Mouse (Mus musculus) midbrain, embryonic 14.5 days (tissue): ENCODE data around the gene Gm21969. TPM values are rescaled to one million over a fixed set of nuclear protein-coding genes. Genes with fewer than 3 reads are reported as not detected.

ENCODE experiments used
- ATAC-seq: fragments of 200-750 bp; cut with Nextera tagmentation; 2 replicates; pipeline ENCODE4 v1.8.0; 2017; ENCODE audit warnings: moderate number of reproducible peaks, moderate library complexity; ENCODE audit not compliant: low FRiP score, low TSS enrichment
- DNase-seq: peaks from one replicate; pipeline ENCODE4 v3.0.0-alpha.2; 2015
- H3K27ac ChIP-seq: fragments of 300-500 bp; sonication (generic); replicated peaks from 2 replicates; pipeline ENCODE4 v1.5.1; 2014; ENCODE audit warnings: mild to moderate bottlenecking, low read depth, low read length, moderate library complexity
- H3K27me3 ChIP-seq: fragments of 300-500 bp; sonication (generic); 2 replicates; pipeline ENCODE4 v1.6.1; 2014; ENCODE audit warnings: low read length, control low read depth, mixed read lengths; ENCODE audit not compliant: control insufficient read depth, insufficient read depth
- H3K36me3 ChIP-seq: fragments of 300-500 bp; sonication (generic); 2 replicates; pipeline ENCODE4 v1.6.1; 2014; ENCODE audit warnings: low read length, control low read depth; ENCODE audit not compliant: control insufficient read depth, insufficient read depth
- H3K4me1 ChIP-seq: fragments of 300-500 bp; sonication (generic); 2 replicates; pipeline ENCODE4 v1.6.1; 2014; ENCODE audit warnings: mild to moderate bottlenecking, antibody characterized with exemption, low read length, control low read depth; ENCODE audit not compliant: control insufficient read depth, insufficient read depth
- H3K4me2 ChIP-seq: fragments of 300-500 bp; sonication (generic); 2 replicates; pipeline ENCODE4 v1.6.1; 2014; ENCODE audit warnings: mild to moderate bottlenecking, low read length, moderate library complexity
- H3K4me3 ChIP-seq: fragments of 300-500 bp; sonication (generic); replicated peaks from 2 replicates; pipeline ENCODE4 v1.5.1; 2014; ENCODE audit warnings: low read depth, low read length
- H3K9ac ChIP-seq: fragments of 300-500 bp; sonication (generic); replicated peaks from 2 replicates; pipeline ENCODE4 v1.6.1; 2014; ENCODE audit warnings: mild to moderate bottlenecking, low read length, moderate library complexity
- H3K9me3 ChIP-seq: fragments of 300-500 bp; sonication (generic); 2 replicates; pipeline ENCODE4 v1.6.1; 2016; ENCODE audit warnings: low read length, control low read depth, mixed read lengths; ENCODE audit not compliant: control insufficient read depth
- WGBS: fragments of 180-500 bp; shearing (Covaris S2); extraction: QIAGEN DNeasy Blood & Tissue Kit; methylation state at CpG from one replicate; pipeline ENCODE4 v1.1.7; 2014; 5-methylcytosine and 5-hydroxymethylcytosine counted together
- polyA plus RNA-seq: library from polyadenylated mRNA; unstranded; fragments of >200 nt; fragmentation: Nextera tagmentation; extraction: Ambion mirVana; gene quantifications from 2 replicates; pipeline ENCODE4 v1.2.1, GENCODE M21; 2014

Gm21969 gene
- not detected in 2 replicates for polyA plus RNA-seq

GRCm38 (mm10) chr4:139602357-139603244 lies at the start of gene Gm21969:
TSS of gene Gm21969 (plus strand) at chr4:139603186.
- Histone ChIP-seq H3K4me3 (no peak within 1 kb of the TSS), H3K4me1 (peaks cover 33% of the 10 kb centered on the region), H3K36me3 (peaks cover 13% of the 10 kb centered on the region; the same call in 1 of the 2 replicates), H3K9me3 (no peaks in the 10 kb centered on the region), H3K9ac (no peak within 1 kb of the TSS; the same call in 1 of the 2 replicates), H3K4me2 (no peak within 1 kb of the TSS), H3K27me3 (no peaks in the 10 kb centered on the region), H3K27ac (0 out of 2 replicates have a peak within 1 kb of the TSS, but pooled peaks have one; percentile 13)
- ATAC-seq, result no peak
- 49% methylated on average over 14 of the region's 14 CpGs for WGBS
- DNase-seq, result peak; percentile 56

- ATAC-seq, result no peak
- Histone ChIP-seq H3K4me3 (no peak overlapping the region), H3K36me3 (no peaks in the 10 kb centered on the region), H3K4me1 (no peaks in the 10 kb centered on the region), H3K27me3 (no peaks in the 10 kb centered on the region), H3K9ac (no peak overlapping the region), H3K4me2 (no peak overlapping the region), H3K9me3 (no peaks in the 10 kb centered on the region), H3K27ac (no peak overlapping the region)
- no peak for DNase-seq
- WGBS, result 91% methylated on average over 11 of the region's 11 CpGs
These were observed 47.8 kb upstream of the Gm21969 start for GRCm38 (mm10) chr4:139555235-139555634.

GRCm38 (mm10) chr4:139555951-139556350 lies 47.0 kb upstream of the Gm21969 start:
- Histone ChIP-seq H3K4me2 (no peak overlapping the region; the same call in 1 of the 2 replicates), H3K4me1 (no peaks in the 10 kb centered on the region), H3K36me3 (no peaks in the 10 kb centered on the region), H3K27ac (no peak overlapping the region), H3K9ac (no peak overlapping the region), H3K27me3 (no peaks in the 10 kb centered on the region), H3K4me3 (no peak overlapping the region), H3K9me3 (no peaks in the 10 kb centered on the region)
- DNase-seq (peak; percentile 31), ATAC-seq (no peak)
- WGBS, result 78% methylated on average over 19 of the region's 19 CpGs

- ATAC-seq, result no peak
- H3K27me3 ChIP-seq, result no peaks in the 10 kb centered on the region
- no peak for DNase-seq
These were observed 34.6 kb upstream of the Gm21969 start for GRCm38 (mm10) chr4:139568361-139568760.

GRCm38 (mm10) chr4:139570756-139571155 lies 32.2 kb upstream of the Gm21969 start:
- Histone ChIP-seq H3K36me3 (no peaks in the 10 kb centered on the region), H3K9ac (no peak overlapping the region)
- WGBS, result 78% methylated on average over 10 of the region's 10 CpGs

More at GRCm38 (mm10) chr4:139568361-139568760, 34.6 kb upstream of the Gm21969 start:
- H3K4me1 ChIP-seq, result no peaks in the 10 kb centered on the region
- no peak overlapping the region for H3K4me2 ChIP-seq
- H3K27ac ChIP-seq, result no peak overlapping the region
- H3K9me3 ChIP-seq, result no peaks in the 10 kb centered on the region
- no peak overlapping the region for H3K4me3 ChIP-seq
- WGBS, result 89% methylated on average over 15 of the region's 15 CpGs
- H3K36me3 ChIP-seq, result no peaks in the 10 kb centered on the region
- H3K9ac ChIP-seq, result no peak overlapping the region

GRCm38 (mm10) chr4:139572928-139573512 lies 30.0 kb upstream of the Gm21969 start:
- Histone ChIP-seq H3K4me3 (no peak overlapping the region), H3K27me3 (no peaks in the 10 kb centered on the region), H3K4me1 (peaks cover 19% of the 10 kb centered on the region), H3K36me3 (no peaks in the 10 kb centered on the region), H3K9me3 (no peaks in the 10 kb centered on the region), H3K4me2 (no peak overlapping the region), H3K9ac (no peak overlapping the region), H3K27ac (no peak overlapping the region)
- DNase-seq, result no peak
- ATAC-seq, result no peak
- 90% methylated on average over 12 of the region's 12 CpGs for WGBS

More at GRCm38 (mm10) chr4:139570756-139571155, 32.2 kb upstream of the Gm21969 start:
- DNase-seq (no peak), ATAC-seq (no peak)
- H3K4me1 ChIP-seq, result peaks cover 1% of the 10 kb centered on the region; the same call in 1 of the 2 replicates
- no peak overlapping the region for H3K27ac ChIP-seq
- no peaks in the 10 kb centered on the region for H3K9me3 ChIP-seq
- H3K4me2 ChIP-seq, result no peak overlapping the region
- no peaks in the 10 kb centered on the region for H3K27me3 ChIP-seq
- no peak overlapping the region for H3K4me3 ChIP-seq

- peaks cover 19% of the 10 kb centered on the region for H3K4me1 ChIP-seq
- WGBS, result under 1% methylated on average over 52 of the region's 52 CpGs
- peak overlapping the region; percentile 94 for H3K4me2 ChIP-seq
- H3K27me3 ChIP-seq, result no peaks in the 10 kb centered on the region
- H3K4me3 ChIP-seq, result peak overlapping the region; percentile 71
- no peaks in the 10 kb centered on the region for H3K36me3 ChIP-seq
- ATAC-seq, result peak; percentile 97
- peak overlapping the region; percentile 84 for H3K9ac ChIP-seq
- DNase-seq, result peak; percentile 97
- no peaks in the 10 kb centered on the region for H3K9me3 ChIP-seq
- peak overlapping the region; percentile 84 for H3K27ac ChIP-seq
These were observed 28.7 kb upstream of the Gm21969 start for GRCm38 (mm10) chr4:139574156-139574798.

- Histone ChIP-seq H3K27ac (peak overlapping the region; percentile 84), H3K36me3 (no peaks in the 10 kb centered on the region), H3K4me2 (peak overlapping the region; percentile 94), H3K4me1 (peaks cover 19% of the 10 kb centered on the region), H3K27me3 (no peaks in the 10 kb centered on the region), H3K9me3 (no peaks in the 10 kb centered on the region), H3K9ac (peak overlapping the region; percentile 84), H3K4me3 (peak overlapping the region; percentile 71)
- under 1% methylated on average over 107 of the region's 111 CpGs for WGBS
- DNase-seq (peak; percentile 76), ATAC-seq (peak; percentile 75; the same call in 1 of the 2 replicates)
These were observed 27.9 kb upstream of the Gm21969 start for GRCm38 (mm10) chr4:139574799-139575672.
